ENCODE assay signal across 9 mouse cellular contexts in the genomic region with DNA sequence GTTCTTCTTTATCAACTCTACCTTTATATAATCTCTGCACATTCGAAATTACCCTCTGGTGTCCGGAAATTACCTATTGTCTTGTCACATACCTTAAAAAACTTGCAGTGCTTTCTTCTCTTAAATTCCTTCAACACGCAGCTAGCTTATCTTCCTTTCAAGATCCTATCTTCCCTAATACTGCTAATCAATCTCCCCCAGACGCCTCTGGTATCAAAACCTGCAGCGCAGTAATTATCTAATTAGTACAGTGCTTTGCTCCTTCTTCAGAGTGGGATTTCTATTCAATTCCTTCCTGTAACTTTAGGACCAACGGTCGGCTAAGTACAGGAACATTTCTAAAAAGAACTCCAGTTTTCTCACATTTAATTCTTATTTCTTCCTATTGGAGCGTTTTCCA. TPM values are rescaled to one million over a fixed set of nuclear protein-coding genes. Genes with fewer than 3 reads are reported as not detected.
A peak's percentile ranks its signal among the peaks of the same experiment; 100 is the strongest.
DNase-seq lines count a peak whose midpoint lies in the region; ATAC-seq and TF ChIP-seq lines count a peak whose summit lies in the region.
"Had no signal": no experiment of that assay in that cellular context is flagged by ENCODE, and none has a peak within 500 bp of the region (broad histone marks: within the 10 kb centered on the region; RNA-seq: fewer than 3 reads in every experiment).

No protein-coding gene starts in this region.

- intact Hi-C loops in left cerebral cortex, adult 2 months (cut with DNase I) = loop anchor here (2.0 to 5.0 kb wide), 2 partner anchors 583 to 676 kb away; a partner anchor contains a TSS
- intact Hi-C loops in left cerebral cortex, postnatal 36 days (cut with DNase I) = loop anchor here (5.0 to 10.0 kb wide), 2 partner anchors 451 to 591 kb away; a partner anchor contains a TSS

- peak overlapping the region; percentile 98 for H3K4me3 ChIP-seq in left cerebral cortex, adult 2 months
- H3K4me3 ChIP-seq in embryonic facial prominence, embryonic 12.5 days = peak overlapping the region; percentile 87
- H3K4me3 ChIP-seq in intestine, embryonic 16.5 days (ENCODE audit: low read length) = peak overlapping the region; percentile 90
- peak overlapping the region; percentile 80 for H3K4me3 ChIP-seq in neural tube, embryonic 12.5 days

- no peak for DNase-seq in left cerebral cortex, adult 2 months (ENCODE audit: extremely low spot score in 1 of 2, low spot score in 2 of 2)
- no peak for DNase-seq in left cerebral cortex, postnatal 36 days (ENCODE audit: low spot score in 2 of 2)
- DNase-seq in left cerebral cortex, adult 8-10 months (ENCODE audit: low spot score in 2 of 2) = no peak
- DNase-seq in gastrocnemius, adult 8-10 months (ENCODE audit: low spot score in 2 of 2) = no peak
- DNase-seq: adrenal gland, adult 2 months had no signal

- H3K36me3 ChIP-seq in embryonic facial prominence, embryonic 12.5 days = peaks cover 20% of the 10 kb centered on the region
- H3K36me3 ChIP-seq in intestine, embryonic 16.5 days (ENCODE audit: control insufficient read depth, insufficient read depth, low read length) = no peaks in the 10 kb centered on the region
- H3K36me3 ChIP-seq in neural tube, embryonic 12.5 days = peaks cover 13% of the 10 kb centered on the region

- H3K9ac ChIP-seq in embryonic facial prominence, embryonic 12.5 days = peak overlapping the region; percentile 88
- H3K9ac ChIP-seq in intestine, embryonic 16.5 days (ENCODE audit: low read depth, low read length) = peak overlapping the region; percentile 92
- peak overlapping the region; percentile 85 for H3K9ac ChIP-seq in neural tube, embryonic 12.5 days

- H3K27me3 ChIP-seq in embryonic facial prominence, embryonic 12.5 days = no peaks in the 10 kb centered on the region
- H3K27me3 ChIP-seq in intestine, embryonic 16.5 days (replicated peaks; ENCODE audit: control insufficient read depth, insufficient read depth, low read length) = no peaks in the 10 kb centered on the region
- H3K27me3 ChIP-seq in neural tube, embryonic 12.5 days (replicated peaks) = no peaks in the 10 kb centered on the region

- peak overlapping the region; percentile 85 for H3K27ac ChIP-seq in left cerebral cortex, adult 2 months
- peak overlapping the region; percentile 99 for H3K27ac ChIP-seq in embryonic facial prominence, embryonic 12.5 days
- H3K27ac ChIP-seq in intestine, embryonic 16.5 days (ENCODE audit: low read length) = peak overlapping the region; percentile 99
- H3K27ac ChIP-seq in neural tube, embryonic 12.5 days = no peak overlapping the region

- no peaks in the 10 kb centered on the region for H3K9me3 ChIP-seq in embryonic facial prominence, embryonic 12.5 days
- no peaks in the 10 kb centered on the region for H3K9me3 ChIP-seq in intestine, embryonic 16.5 days (ENCODE audit: control insufficient read depth, low read length)
- H3K9me3 ChIP-seq in neural tube, embryonic 12.5 days = no peaks in the 10 kb centered on the region

- ATAC-seq in embryonic facial prominence, embryonic 12.5 days (ENCODE audit: insufficient number of reproducible peaks, insufficient read depth, low FRiP score, low TSS enrichment) = no peak
- ATAC-seq in intestine, embryonic 16.5 days = no peak
- no peak for ATAC-seq in neural tube, embryonic 12.5 days (ENCODE audit: low FRiP score, low read depth)
- ATAC-seq in activated CD4-positive, CD25-positive, alpha-beta regulatory T cell, adult 4 months = no peak

- 7% methylated on average over 8 of the region's 8 CpGs for WGBS in embryonic facial prominence, embryonic 12.5 days
- 3% methylated on average over 8 of the region's 8 CpGs for WGBS in intestine, embryonic 16.5 days
- WGBS in neural tube, embryonic 12.5 days = 7% methylated on average over 8 of the region's 8 CpGs

- H3K4me2 ChIP-seq in embryonic facial prominence, embryonic 12.5 days (replicated peaks) = peak overlapping the region; percentile 74
- H3K4me2 ChIP-seq in intestine, embryonic 16.5 days (ENCODE audit: low read depth, low read length) = peak overlapping the region; percentile 76
- H3K4me2 ChIP-seq in neural tube, embryonic 12.5 days (replicated peaks) = peak overlapping the region; percentile 83

- no peak for TF ChIP-seq CTCF in left cerebral cortex, adult 2 months (IDR thresholded peaks at IDR 0.05)

- peaks cover 20% of the 10 kb centered on the region; the same call in 1 of the 2 replicates for H3K4me1 ChIP-seq in embryonic facial prominence, embryonic 12.5 days
- peaks cover 13% of the 10 kb centered on the region for H3K4me1 ChIP-seq in intestine, embryonic 16.5 days (ENCODE audit: control insufficient read depth, insufficient read depth, low read length)
- H3K4me1 ChIP-seq in neural tube, embryonic 12.5 days = peaks cover 16% of the 10 kb centered on the region

RNA-seq across cellular contexts. Expression of a gene that starts 1.0 kb away (rescaled TPM):
- total RNA-seq in left cerebral cortex, adult 2 months (2021) = 10 to 100 TPM; 16.9 to 17.4 TPM
- total RNA-seq in left cerebral cortex, postnatal 36 days (2021) = 10 to 100 TPM; 15.0 to 17.6 TPM
- 63.1 and 70.2 TPM in 2 replicates for polyA plus RNA-seq in embryonic facial prominence, embryonic 12.5 days (2016; fragmentation: Nextera tagmentation; extraction: Ambion mirVana)
- 40.7 and 41.9 TPM in 2 replicates for polyA plus RNA-seq in intestine, embryonic 16.5 days (2015; fragmentation: Nextera tagmentation; extraction: Ambion mirVana)
- polyA plus RNA-seq in neural tube, embryonic 12.5 days (2016; fragmentation: Nextera tagmentation; extraction: Ambion mirVana) = 48.5 and 54.2 TPM in 2 replicates
- total RNA-seq in left cerebral cortex, adult 8-10 months (2022) = 10 to 100 TPM; 18.5 to 21.6 (median 19.2) TPM
- total RNA-seq in gastrocnemius, adult 8-10 months (2022) = 1 to 10 TPM; 4.6 to 6.3 (median 4.9) TPM
- polyA plus RNA-seq in activated CD4-positive, CD25-positive, alpha-beta regulatory T cell, adult 4 months (2017; shearing (Covaris generic)) = 10 to 100 TPM; 46.8 to 49.3 TPM

RNA-seq across cellular contexts. Expression of a gene that starts 1.6 kb away (rescaled TPM):
- total RNA-seq in left cerebral cortex, adult 2 months (2021) = 10 to 100 TPM; 19.3 to 19.9 TPM
- 10 to 100 TPM; 16.6 to 23.7 TPM for total RNA-seq in left cerebral cortex, postnatal 36 days (2021)
- polyA plus RNA-seq in embryonic facial prominence, embryonic 12.5 days (2016; fragmentation: Nextera tagmentation; extraction: Ambion mirVana) = 29.8 and 29.9 TPM in 2 replicates
- 12.5 and 14.8 TPM in 2 replicates for polyA plus RNA-seq in intestine, embryonic 16.5 days (2015; fragmentation: Nextera tagmentation; extraction: Ambion mirVana)
- 32.5 and 34.5 TPM in 2 replicates for polyA plus RNA-seq in neural tube, embryonic 12.5 days (2016; fragmentation: Nextera tagmentation; extraction: Ambion mirVana)
- total RNA-seq in left cerebral cortex, adult 8-10 months (2022) = 10 to 100 TPM; 16.1 to 22.5 (median 21.2) TPM
- 1 to 10 TPM; 3.2 to 5.8 (median 4.7) TPM for total RNA-seq in gastrocnemius, adult 8-10 months (2022)
- polyA plus RNA-seq in activated CD4-positive, CD25-positive, alpha-beta regulatory T cell, adult 4 months (2017; shearing (Covaris generic)) = 10 to 100 TPM; 13.8 to 17.3 TPM
